Mouse (Mus musculus): ENCODE measurements around the gene Sos2.

Sos2 gene

GRCm38 (mm10) chr12:69681566-69682061 lies at the start of gene Sos2:
Gene Sos2 (minus strand): TSS chr12:69681852.
- no peak for DNase-seq (ENCODE audit: low read depth, low spot score)

- no peak for DNase-seq (ENCODE audit: low read depth, low spot score)
Measured at GRCm38 (mm10) chr12:69730306-69730705, 48.7 kb upstream of the Sos2 start.

- DNase-seq (ENCODE audit: low read depth, low spot score), result no peak
Measured at GRCm38 (mm10) chr12:69729246-69729645, 47.6 kb upstream of the Sos2 start.

- peak; percentile 79 for DNase-seq (ENCODE audit: low read depth, low spot score)
Measured at GRCm38 (mm10) chr12:69724711-69725460, 43.2 kb upstream of the Sos2 start, which contains the start of the genes L2hgdh and Atp5s. Gene L2hgdh (minus strand): TSS chr12:69724873. Gene Atp5s (plus strand): TSS chr12:69724950.

GRCm38 (mm10) chr12:69724018-69724710 lies 42.5 kb upstream of the Sos2 start:
- DNase-seq (ENCODE audit: low read depth, low spot score), result no peak

GRCm38 (mm10) chr12:69723376-69723775 lies 41.7 kb upstream of the Sos2 start:
- DNase-seq (ENCODE audit: low read depth, low spot score), result no peak

GRCm38 (mm10) chr12:69722857-69723256 lies 41.2 kb upstream of the Sos2 start:
- DNase-seq (ENCODE audit: low read depth, low spot score), result no peak

- no peak for DNase-seq (ENCODE audit: low read depth, low spot score)
Measured at GRCm38 (mm10) chr12:69713628-69714027, 32.0 kb upstream of the Sos2 start.

GRCm38 (mm10) chr12:69704799-69705458 lies 23.3 kb upstream of the Sos2 start:
- DNase-seq (ENCODE audit: low read depth, low spot score), result no peak

- DNase-seq (ENCODE audit: low read depth, low spot score), result no peak
Measured at GRCm38 (mm10) chr12:69698352-69698751, 16.7 kb upstream of the Sos2 start.

- DNase-seq (ENCODE audit: low read depth, low spot score), result no peak
Measured at GRCm38 (mm10) chr12:69696746-69697145, 15.1 kb upstream of the Sos2 start.

- no peak for DNase-seq (ENCODE audit: low read depth, low spot score)
Measured at GRCm38 (mm10) chr12:69693471-69693870, 11.8 kb upstream of the Sos2 start.

- DNase-seq (ENCODE audit: low read depth, low spot score), result no peak
Measured at GRCm38 (mm10) chr12:69690714-69691113, 9.1 kb upstream of the Sos2 start.

- DNase-seq (ENCODE audit: low read depth, low spot score), result no peak
Measured at GRCm38 (mm10) chr12:69689094-69689493, 7.4 kb upstream of the Sos2 start.

GRCm38 (mm10) chr12:69688368-69688767 lies 6.7 kb upstream of the Sos2 start:
- no peak for DNase-seq (ENCODE audit: low read depth, low spot score)

- DNase-seq (ENCODE audit: low read depth, low spot score), result no peak
Measured at GRCm38 (mm10) chr12:69683537-69683936, 1.9 kb upstream of the Sos2 start.

GRCm38 (mm10) chr12:69682788-69683419 lies 1.3 kb upstream of the Sos2 start:
- no peak for DNase-seq (ENCODE audit: low read depth, low spot score)

- peak; percentile 51 for DNase-seq (ENCODE audit: low read depth, low spot score)
Measured at GRCm38 (mm10) chr12:69682065-69682787, 574 bp upstream of the Sos2 start.

GRCm38 (mm10) chr12:69680635-69681565 lies 752 bp downstream of the Sos2 start:
- DNase-seq (ENCODE audit: low read depth, low spot score), result no peak

- no peak for DNase-seq (ENCODE audit: low read depth, low spot score)
Measured at GRCm38 (mm10) chr12:69676157-69676556, 5.5 kb downstream of the Sos2 start.

Measured in brain, embryonic 18.5 days (tissue).